Mouse (Mus musculus) erythroblast, adult 5-6 weeks (primary cell): ENCODE results near the gene Ano1. TPM values are rescaled to one million over a fixed set of nuclear protein-coding genes. Genes with fewer than 3 reads are reported as not detected.

Experiments used
- ATAC-seq: replicated peaks from 2 replicates; pipeline ENCODE4 v1.8.0; 2016; ENCODE audit warnings: moderate number of reproducible peaks, mild to moderate bottlenecking, moderate TSS enrichment, inconsistent platforms; ENCODE audit not compliant: poor library complexity, low FRiP score, severe bottlenecking
- total RNA-seq, 2 experiments: library from RNA; stranded (forward) in 1 of 2; stranded (reverse) in 1 of 2; fragments of 150-400 nt in 1 of 2; fragments of 200-764, 138-1000 nt in 1 of 2; gene quantifications; 2 replicates each; pipeline versions ENCODE4 v1.2.3 to v1.2.4; 2015 to 2017; ENCODE audit warnings: low replicate concordance in 2 of 2

Ano1 gene
- total RNA-seq, 2 experiments from 2014 or later: not detected

DNA sequence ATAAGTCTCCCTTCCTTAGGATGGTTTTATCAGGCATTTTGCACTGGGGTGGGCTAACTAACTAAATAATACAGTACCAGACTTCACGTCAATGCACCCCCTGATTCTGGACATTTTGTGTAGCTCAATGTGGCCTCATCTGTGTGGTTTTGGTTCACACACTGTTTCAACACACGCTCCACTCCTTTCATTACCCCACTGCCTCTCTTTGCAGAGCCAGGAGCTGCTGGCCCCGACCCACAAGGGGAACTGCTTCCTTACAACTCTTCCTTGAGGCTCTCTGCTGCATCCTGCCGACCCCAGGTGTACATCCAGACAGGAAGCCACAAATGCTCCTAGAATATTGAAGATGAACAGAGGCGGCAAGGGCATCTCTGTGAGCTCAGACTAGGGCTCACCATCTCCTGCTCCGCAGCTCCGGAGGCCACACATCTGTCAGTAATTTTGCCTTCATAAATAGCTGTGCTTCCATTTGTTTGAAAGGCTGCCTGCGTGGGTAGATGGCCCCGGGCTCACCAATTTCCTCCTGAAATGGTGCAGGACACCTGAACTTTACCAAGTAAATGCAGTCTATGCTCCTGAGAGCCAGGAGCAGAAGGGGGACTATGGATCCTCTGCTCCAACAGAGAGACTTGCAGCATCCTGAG lies 17.8 kb upstream of the Ano1 start:
- no peak for ATAC-seq

- ATAC-seq: no peak
These were observed 17.1 kb upstream of the Ano1 start for GRCm38 (mm10) chr7:144768845-144769244.

DNA sequence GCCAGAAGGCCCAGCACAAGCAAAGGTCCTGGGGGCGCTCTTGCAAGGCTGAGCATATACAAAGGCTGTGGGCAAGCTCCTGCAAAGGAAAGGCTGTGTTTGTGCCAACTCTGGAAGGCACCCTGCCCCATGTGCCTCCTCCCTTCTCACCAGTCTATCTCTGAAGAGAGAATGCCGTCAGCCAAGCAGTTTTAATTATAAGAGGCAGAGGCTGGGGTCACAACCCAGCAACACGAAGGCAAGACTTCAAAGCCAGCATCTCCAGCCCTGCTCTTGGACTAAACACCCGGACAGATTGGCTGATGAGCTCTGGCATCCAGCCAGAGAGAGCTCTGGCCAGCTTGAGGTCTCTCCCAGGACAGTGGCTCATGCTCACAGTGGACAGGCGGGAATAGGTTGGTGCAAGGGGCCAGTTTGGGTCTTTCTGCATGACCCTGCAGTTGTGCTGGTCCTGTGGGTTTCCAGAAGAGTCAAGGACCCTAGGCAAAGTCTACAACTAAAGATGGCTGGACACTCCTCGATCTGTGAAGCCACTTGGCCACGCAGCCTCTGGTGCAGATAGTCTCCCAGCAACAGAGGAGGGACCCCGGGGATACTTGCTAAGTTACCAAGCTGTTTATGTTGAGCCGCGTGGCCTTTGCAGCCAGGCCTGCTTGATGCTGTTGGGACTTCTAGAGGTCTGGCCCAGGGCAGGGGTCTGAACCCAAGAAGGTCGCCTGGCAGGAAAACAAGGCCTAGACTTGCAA lies 12.9 kb upstream of the Ano1 start:
- no peak for ATAC-seq

DNA sequence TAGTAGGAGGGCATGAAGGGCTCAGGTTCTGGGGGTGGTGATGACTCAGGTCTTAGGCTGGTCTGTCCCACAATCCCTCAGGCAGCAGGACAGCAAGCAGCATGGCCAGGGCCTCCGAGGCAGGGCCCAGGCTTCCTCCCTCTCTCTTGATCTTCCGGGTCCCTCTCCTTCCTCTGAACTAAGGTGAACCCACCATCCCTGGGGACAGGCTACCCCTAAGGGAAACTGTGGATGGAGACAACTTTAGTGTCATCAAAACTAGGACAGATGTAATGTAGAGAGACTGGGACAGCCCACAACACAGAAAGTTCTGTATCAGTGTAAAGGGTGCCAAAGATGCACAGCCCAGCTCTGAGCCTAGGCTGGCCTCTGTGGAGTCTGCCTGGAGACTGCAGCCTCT lies 12.2 kb upstream of the Ano1 start:
- no peak for ATAC-seq

DNA sequence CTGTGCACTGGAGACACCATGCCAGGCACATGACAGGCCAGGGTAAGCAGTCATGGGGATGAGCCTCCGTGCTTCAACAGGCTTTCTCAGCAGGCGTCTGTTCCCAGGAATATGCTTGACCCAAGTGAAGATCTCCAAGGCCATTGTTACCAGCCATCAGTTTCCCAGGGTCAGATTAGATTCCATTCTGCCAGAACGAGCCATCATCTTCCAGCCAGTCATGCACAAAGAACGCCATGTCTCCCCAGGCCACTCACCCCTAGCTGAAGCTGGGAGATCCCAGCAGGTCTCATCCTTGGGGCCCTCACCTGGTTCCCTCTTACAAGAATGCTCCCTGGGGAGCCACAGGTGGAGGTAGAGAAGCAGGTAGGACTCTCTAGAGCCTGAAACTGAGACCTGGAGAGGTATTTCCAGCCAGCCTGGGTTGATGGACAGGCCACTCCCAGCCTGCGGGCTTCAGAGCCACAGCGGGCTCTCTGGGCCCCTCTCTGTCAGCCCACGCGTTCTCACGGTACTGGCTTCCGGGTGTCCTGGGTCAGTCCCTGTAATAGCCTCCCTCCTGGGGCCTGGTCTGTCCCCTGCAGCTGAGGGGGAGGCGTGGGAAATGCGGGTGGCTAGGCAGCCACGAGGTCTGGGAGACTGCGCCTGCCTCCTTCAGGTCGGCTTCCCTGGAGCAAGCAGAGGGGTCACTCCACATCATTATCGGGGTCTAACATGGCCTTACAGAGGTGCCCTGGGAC lies 10.9 kb upstream of the Ano1 start:
- ATAC-seq: no peak

DNA sequence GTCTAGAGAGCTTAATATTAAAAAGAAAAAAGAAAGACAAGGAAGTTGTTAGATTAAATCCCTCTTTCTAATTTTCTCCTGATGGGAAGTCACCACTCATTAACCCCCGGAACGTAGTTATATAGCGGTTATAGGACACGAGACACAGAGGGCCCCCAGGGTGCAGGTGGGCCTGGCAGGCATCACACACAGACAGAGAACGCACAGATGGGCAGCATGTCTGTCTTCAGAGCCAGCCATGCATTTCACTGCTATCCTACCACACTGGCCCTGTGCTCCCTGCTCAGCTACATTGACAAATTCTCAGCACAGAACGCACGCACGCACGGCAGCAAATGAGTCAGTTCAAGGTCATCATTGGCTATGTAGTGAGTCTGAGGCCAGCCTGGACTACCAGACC lies 8.5 kb upstream of the Ano1 start:
- no peak for ATAC-seq

- no peak for ATAC-seq
These were observed 7.7 kb upstream of the Ano1 start for GRCm38 (mm10) chr7:144759455-144759854.

DNA sequence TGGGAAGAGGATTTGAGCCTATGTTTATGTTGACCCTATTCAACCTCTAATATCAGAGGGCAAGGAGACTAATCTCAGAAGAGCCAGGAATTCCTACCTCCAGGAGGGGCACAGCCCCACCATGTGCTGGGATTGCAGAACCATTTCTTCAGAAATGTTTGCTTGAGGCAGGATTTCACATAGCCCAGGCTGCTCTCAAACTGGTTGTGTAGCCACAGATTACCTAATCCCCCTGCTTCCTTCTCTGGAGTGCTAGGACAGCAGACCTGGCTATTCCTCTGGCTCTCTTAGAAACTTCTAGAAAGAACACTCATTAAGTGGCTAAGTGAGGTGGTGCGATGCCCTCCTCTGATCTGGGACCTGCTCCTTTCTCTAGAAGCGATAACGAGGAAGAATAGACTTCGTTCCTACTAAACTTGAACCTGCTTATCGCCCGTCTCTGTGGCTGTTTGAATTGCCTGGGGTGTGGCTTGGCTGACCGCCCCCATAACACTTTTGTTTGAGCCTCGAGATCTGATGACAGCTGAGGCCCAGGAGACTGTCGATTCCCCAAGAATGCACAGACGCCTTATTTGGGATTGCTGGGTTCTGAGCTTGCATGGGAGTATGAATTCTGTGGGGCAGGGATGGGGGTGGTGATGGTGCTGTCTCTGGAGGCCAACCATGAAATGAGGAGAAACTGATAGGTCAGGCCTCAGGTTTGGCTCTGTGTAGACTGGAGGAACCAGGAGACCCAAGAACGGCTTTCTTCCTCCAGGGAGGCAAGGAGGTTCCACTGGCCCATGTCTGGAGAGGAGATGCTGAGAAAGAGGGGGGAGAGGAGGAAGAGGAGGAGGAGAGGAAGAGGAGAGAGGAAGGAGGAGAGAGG lies 4.0 kb upstream of the Ano1 start:
- ATAC-seq: no peak

DNA sequence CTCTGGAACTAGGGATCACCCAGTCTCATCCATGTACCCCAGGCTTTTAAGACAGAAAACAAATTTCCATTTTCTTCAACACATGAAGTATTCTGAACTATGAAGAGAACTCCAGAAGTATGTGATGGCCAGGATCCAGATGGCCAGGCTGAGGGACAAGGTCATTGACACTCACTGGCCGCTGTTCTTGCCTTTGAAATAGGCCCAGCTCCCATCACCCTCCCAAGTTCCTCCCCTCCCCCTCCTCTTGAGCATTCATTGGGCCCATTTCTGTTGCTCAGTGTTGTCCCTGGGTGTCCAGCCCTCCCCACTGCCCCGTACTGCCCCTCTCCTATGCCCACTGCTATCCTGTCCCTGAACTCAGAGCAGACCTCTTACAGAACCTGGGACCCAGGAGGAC lies 2.9 kb upstream of the Ano1 start:
- ATAC-seq: no peak

GRCm38 (mm10) chr7:144753657-144754031 lies 1.9 kb upstream of the Ano1 start:
- no peak for ATAC-seq

GRCm38 (mm10) chr7:144752919-144753656 lies 1.3 kb upstream of the Ano1 start:
- ATAC-seq: no peak

GRCm38 (mm10) chr7:144747756-144748155 lies 4.0 kb downstream of the Ano1 start:
- no peak for ATAC-seq

DNA sequence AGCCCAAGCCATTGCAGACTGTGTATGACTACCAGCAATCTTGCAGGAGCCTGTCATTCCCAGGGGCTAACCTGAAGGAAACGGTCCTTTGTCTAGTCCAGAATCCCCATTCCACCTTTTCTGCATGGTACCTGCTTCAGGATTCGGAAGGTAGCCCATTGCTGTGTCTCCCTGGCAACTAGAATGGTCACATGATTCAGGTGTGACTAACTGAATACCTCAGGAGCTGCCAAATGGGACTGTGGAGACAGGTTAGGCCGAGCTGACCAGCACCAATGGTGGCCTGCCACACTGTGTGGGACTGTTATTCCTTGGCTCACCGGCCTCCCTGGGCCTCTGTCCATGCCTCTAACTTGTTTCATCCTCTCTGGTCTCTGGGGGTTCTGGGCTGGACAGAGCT lies 5.3 kb downstream of the Ano1 start:
- ATAC-seq: no peak

DNA sequence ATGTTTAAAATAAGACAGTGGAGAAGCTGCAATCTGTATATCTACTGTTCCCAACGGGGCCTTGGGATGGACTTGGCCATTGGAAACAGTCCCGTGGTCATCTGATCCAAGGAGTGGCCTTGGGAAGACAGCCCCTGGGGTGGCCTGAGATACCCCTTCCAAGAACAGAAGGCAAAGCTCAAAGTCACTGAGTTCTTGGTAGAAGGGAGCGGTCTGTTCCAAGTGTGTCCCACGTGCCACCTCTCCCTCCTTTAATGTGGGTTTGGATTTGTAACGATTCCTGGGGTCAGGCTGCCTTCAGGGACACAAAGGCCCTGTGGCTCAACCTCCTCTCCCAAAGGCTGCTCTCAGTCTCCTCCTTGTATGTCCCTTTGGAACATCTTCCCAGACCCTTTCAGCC lies 7.9 kb downstream of the Ano1 start:
- ATAC-seq: no peak

GRCm38 (mm10) chr7:144740643-144741042 lies 11.1 kb downstream of the Ano1 start:
- ATAC-seq: no peak

GRCm38 (mm10) chr7:144739810-144740209 lies 12.0 kb downstream of the Ano1 start:
- ATAC-seq: no peak

GRCm38 (mm10) chr7:144738357-144738798 lies 13.4 kb downstream of the Ano1 start:
- no peak for ATAC-seq

GRCm38 (mm10) chr7:144731897-144732291 lies 19.9 kb downstream of the Ano1 start:
- ATAC-seq: 0 out of 2 replicates have a peak, but pooled peaks have one; percentile 29

- peak; percentile 73 for ATAC-seq
These were observed 20.4 kb downstream of the Ano1 start for GRCm38 (mm10) chr7:144731182-144731896.
